Mouse (Mus musculus) B cell, adult (primary cell): ENCODE results near the gene Slk. TPM values are rescaled to one million over a fixed set of nuclear protein-coding genes. Genes with fewer than 3 reads are reported as not detected.

Experiments used
- total RNA-seq: library from RNA; stranded (reverse); gene quantifications from 4 replicates; pipeline ENCODE4 v1.2.4, GENCODE M21; 2023; ENCODE audit not compliant: inconsistent age

Gene Slk
- total RNA-seq, result 35.7 to 42.1 TPM (median 39.7 TPM) in 4 replicates

DNA sequence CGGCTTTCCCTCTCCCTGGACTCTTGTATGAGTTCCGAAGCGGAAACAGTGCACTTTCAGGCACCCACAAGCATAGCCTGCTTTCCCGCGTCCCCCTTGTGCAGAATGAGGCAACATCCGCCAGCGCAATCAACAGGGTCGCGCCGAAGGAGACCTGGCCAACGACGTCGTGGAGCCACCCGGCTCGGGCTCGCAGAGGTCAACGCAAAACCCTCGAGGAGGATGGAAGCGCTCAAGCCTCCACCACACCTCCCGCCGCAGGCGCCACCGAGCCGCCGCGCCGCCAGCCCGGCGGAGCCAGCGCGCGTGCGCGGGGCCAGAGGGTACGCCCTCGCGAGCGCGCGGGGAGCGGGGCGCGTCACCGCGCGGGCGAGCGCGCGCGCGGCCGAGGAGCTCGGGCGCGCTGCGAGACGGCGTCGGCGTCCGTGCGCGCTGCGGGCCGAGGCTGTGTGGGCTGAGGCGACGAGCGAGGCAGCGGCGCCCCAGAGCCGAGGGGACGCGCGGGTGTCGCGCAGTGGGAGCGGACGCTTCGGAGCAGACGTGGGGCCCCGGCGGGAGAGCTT is at the start of gene Slk:
Gene Slk (plus strand): TSS at position 454 of the 563 bp plus-strand sequence.

DNA sequence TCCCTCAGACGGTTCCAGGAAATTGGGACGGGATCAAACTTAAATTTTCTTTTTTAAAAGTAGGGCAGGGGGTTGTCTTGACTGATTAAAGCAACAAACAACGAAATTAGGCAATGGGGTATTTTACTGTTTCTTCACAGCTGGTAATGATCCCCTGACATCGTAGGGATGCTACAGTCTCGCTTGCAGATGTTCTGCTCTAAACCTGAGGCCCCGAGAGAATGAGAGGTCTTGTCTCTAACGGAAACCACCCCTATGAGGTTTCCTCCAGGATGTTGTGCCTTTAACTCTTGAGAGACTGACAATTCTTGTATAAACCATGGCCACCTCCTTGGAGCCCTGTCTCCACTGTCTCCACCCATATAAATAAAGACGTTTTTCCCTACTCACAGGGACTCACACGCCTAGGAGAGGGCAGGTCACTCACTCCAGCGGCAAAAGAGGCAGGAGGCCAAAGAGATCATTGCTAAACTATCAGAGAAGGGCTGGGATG is 42.1 kb upstream of the Slk start, which contains the start of gene Stn1:
Gene Stn1 (minus strand): TSS at position 208 of the 493 bp plus-strand sequence.

DNA sequence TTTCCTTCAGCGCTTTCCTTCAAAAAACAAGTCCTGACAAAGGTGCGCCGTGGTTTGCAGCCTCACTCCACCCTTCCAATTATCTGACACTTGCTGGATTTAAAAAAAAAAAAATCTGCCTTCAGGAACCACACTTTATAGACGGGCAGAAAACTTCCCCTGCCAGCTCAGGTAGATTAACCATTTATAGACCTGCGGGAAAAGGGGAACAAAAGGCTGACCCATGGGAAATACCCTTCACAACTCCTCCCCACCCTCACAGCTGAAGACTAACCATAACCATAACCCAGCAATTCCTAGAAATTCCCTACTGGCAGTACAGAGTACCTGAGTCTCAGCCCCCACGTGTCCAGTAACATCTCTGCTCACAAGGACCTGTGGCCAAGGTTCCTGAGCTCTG is 112.5 kb downstream of the Slk start, which contains the start of gene Col17a1:
Gene Col17a1 (minus strand): TSS at position 101 of the 400 bp plus-strand sequence.

Other genes with a start within 250 kb of the Slk start
- gene Sh3pxd2a, start 115.3 kb upstream of the Slk start, total RNA-seq, result 77.3 to 83.0 TPM (median 77.8 TPM) in 4 replicates
- gene Stn1, start 42.2 kb upstream of the Slk start, total RNA-seq, result 14.2 to 21.3 TPM (median 16.7 TPM) in 4 replicates
- gene Col17a1, start 112.4 kb downstream of the Slk start, total RNA-seq, result not detected in 4 replicates
- gene Sfr1, start 152.0 kb downstream of the Slk start, total RNA-seq, result 87.4 to 99.1 TPM (median 94.0 TPM) in 4 replicates